Mouse (Mus musculus) bone marrow macrophage, adult 2 months (primary cell): ENCODE measurements at regions not wholly inside any gene's neighbourhood (a gene's known extent, or its start where the extent isn't known, plus 50 kb on each side); places are given as distances from the start of the nearest gene placed in this dataset.

Source experiments
- CTCF ChIP-seq: IDR thresholded peaks from 2 replicates; pipeline ENCODE4 v1.5.1; 2012; ENCODE audit warnings: low read depth, mild to moderate bottlenecking, low read length, moderate library complexity
- POLR2A ChIP-seq: IDR thresholded peaks from 2 replicates; pipeline ENCODE4 v1.6.1; 2012; ENCODE audit warnings: mild to moderate bottlenecking, low read depth, low read length, borderline replicate concordance

GRCm38 (mm10) chr3:142940874-142941273 is 59.1 kb upstream of the Pkn2 start:
- no peak for TF ChIP-seq CTCF
- no peak for TF ChIP-seq POLR2A
